Mouse (Mus musculus) liver, embryonic 15.5 days (tissue): ENCODE data around the gene Rhox11. TPM values are rescaled to one million over a fixed set of nuclear protein-coding genes. Genes with fewer than 3 reads are reported as not detected.
"Not testable (repeated sequence)": the region's sequence is repeated elsewhere in the genome, so short reads cannot be mapped to it uniquely, and the experiment has no call there.

Experiments used
- ATAC-seq: fragments of 200-750 bp; cut with Nextera tagmentation; 2 replicates; pipeline ENCODE4 v1.8.0; 2017; ENCODE audit warnings: moderate number of reproducible peaks, mild to moderate bottlenecking, moderate library complexity; ENCODE audit not compliant: insufficient read depth
- H3K27ac ChIP-seq: fragments of 300-500 bp; sonication (generic); replicated peaks from 2 replicates; pipeline ENCODE4 v1.5.1; 2015; ENCODE audit warnings: mild to moderate bottlenecking, inconsistent platforms
- H3K27me3 ChIP-seq: fragments of 300-500 bp; sonication (generic); 2 replicates; pipeline ENCODE4 v1.6.1; 2015; ENCODE audit warnings: mild to moderate bottlenecking, inconsistent platforms
- H3K36me3 ChIP-seq: fragments of 300-500 bp; sonication (generic); replicated peaks from 2 replicates; pipeline ENCODE4 v1.6.1; 2015; ENCODE audit warnings: moderate library complexity, mild to moderate bottlenecking, inconsistent platforms
- H3K4me1 ChIP-seq: fragments of 300-500 bp; sonication (generic); replicated peaks from 2 replicates; pipeline ENCODE4 v1.6.1; 2015; ENCODE audit warnings: inconsistent platforms
- H3K4me2 ChIP-seq: fragments of 300-500 bp; sonication (generic); 2 replicates; pipeline ENCODE4 v1.6.1; 2015; ENCODE audit warnings: moderate library complexity, mild to moderate bottlenecking, inconsistent platforms
- H3K4me3 ChIP-seq: fragments of 300-500 bp; sonication (generic); replicated peaks from 2 replicates; pipeline ENCODE4 v1.5.1; 2015; ENCODE audit warnings: mild to moderate bottlenecking, inconsistent platforms
- H3K9ac ChIP-seq: fragments of 300-500 bp; sonication (generic); 2 replicates; pipeline ENCODE4 v1.6.1; 2015; ENCODE audit warnings: moderate library complexity, mild to moderate bottlenecking, inconsistent platforms
- H3K9me3 ChIP-seq: fragments of 300-500 bp; sonication (generic); replicated peaks from 2 replicates; pipeline ENCODE4 v1.6.1; 2016; ENCODE audit warnings: inconsistent platforms
- whole genome bisulfite sequencing: fragments of 180-500 bp; shearing (Covaris S2); methylation state at CpG from one replicate; pipeline ENCODE4 v1.1.7; 2015; ENCODE audit warnings: mixed read lengths; ENCODE audit not compliant: insufficient replicate concordance; 5-methylcytosine and 5-hydroxymethylcytosine counted together
- polyA plus RNA-seq: library from polyadenylated mRNA; unstranded; fragments of >200 nt; fragmentation: Nextera tagmentation; extraction: Ambion mirVana; gene quantifications from 2 replicates; pipeline ENCODE4 v1.2.1, GENCODE M21; 2015

Rhox11 gene
- polyA plus RNA-seq = not detected in 2 replicates

GRCm38 (mm10) chrX:38085041-38085440 lies at the start of gene Rhox11:
Rhox11 (minus strand) TSS chrX:38085141.
- no peak within 1 kb of the TSS for H3K4me3 ChIP-seq
- ATAC-seq = no peak
- H3K4me1 ChIP-seq = no peaks in the 10 kb centered on the region
- H3K9me3 ChIP-seq = no peaks in the 10 kb centered on the region
- WGBS = 72% methylated on average over 9 of the region's 9 CpGs
- no peak within 1 kb of the TSS for H3K27ac ChIP-seq
- H3K36me3 ChIP-seq = no peaks in the 10 kb centered on the region
- H3K27me3 ChIP-seq = no peaks in the 10 kb centered on the region
- H3K4me2 ChIP-seq = no peak within 1 kb of the TSS
- no peak within 1 kb of the TSS for H3K9ac ChIP-seq

- no peaks in the 10 kb centered on the region for H3K9me3 ChIP-seq
- H3K36me3 ChIP-seq = no peaks in the 10 kb centered on the region
- ATAC-seq = no peak
- H3K4me3 ChIP-seq = no peak overlapping the region
- no peak overlapping the region for H3K9ac ChIP-seq
- H3K27me3 ChIP-seq = no peaks in the 10 kb centered on the region
- no peak overlapping the region for H3K4me2 ChIP-seq
- WGBS = 81% methylated on average over 34 of the region's 34 CpGs
- H3K4me1 ChIP-seq = no peaks in the 10 kb centered on the region
- H3K27ac ChIP-seq = no peak overlapping the region
Measured at GRCm38 (mm10) chrX:38121478-38121877, 36.5 kb upstream of the Rhox11 start.

- Histone ChIP-seq H3K4me2 (no peak within 1 kb of the TSS), H3K4me3 (no peak within 1 kb of the TSS), H3K4me1 (no peaks in the 10 kb centered on the region), H3K27ac (no peak within 1 kb of the TSS), H3K9ac (no peak within 1 kb of the TSS), H3K27me3 (no peaks in the 10 kb centered on the region), H3K9me3 (no peaks in the 10 kb centered on the region), H3K36me3 (no peaks in the 10 kb centered on the region)
- 80% methylated on average over 20 of the region's 20 CpGs for WGBS
- no peak for ATAC-seq
Measured at GRCm38 (mm10) chrX:38120982-38121381, 36.0 kb upstream of the Rhox11 start, which contains the start of gene Rhox13. Rhox13 (plus strand) TSS chrX:38121219.

- Histone ChIP-seq H3K4me3 (no peak within 1 kb of the TSS), H3K27me3 (no peaks in the 10 kb centered on the region), H3K4me1 (no peaks in the 10 kb centered on the region), H3K9me3 (no peaks in the 10 kb centered on the region), H3K9ac (no peak within 1 kb of the TSS), H3K36me3 (no peaks in the 10 kb centered on the region), H3K27ac (no peak within 1 kb of the TSS), H3K4me2 (no peak within 1 kb of the TSS)
- 52% methylated on average over 4 of the region's 4 CpGs for WGBS
- ATAC-seq = no peak
Measured at GRCm38 (mm10) chrX:38110807-38111206, 25.9 kb upstream of the Rhox11 start, which contains the start of gene Rhox12. Rhox12 (minus strand) TSS chrX:38110907.

GRCm38 (mm10) chrX:38084226-38084625 lies 715 bp downstream of the Rhox11 start:
- Histone ChIP-seq H3K4me1 (no peaks in the 10 kb centered on the region), H3K27me3 (no peaks in the 10 kb centered on the region), H3K4me3 (no peak overlapping the region), H3K9me3 (no peaks in the 10 kb centered on the region), H3K4me2 (no peak overlapping the region), H3K9ac (no peak overlapping the region), H3K27ac (no peak overlapping the region), H3K36me3 (no peaks in the 10 kb centered on the region)
- ATAC-seq = no peak
- 16% methylated on average over 12 of the region's 12 CpGs for WGBS

- no peak within 1 kb of the TSS for H3K27ac ChIP-seq
- no peaks in the 10 kb centered on the region for H3K36me3 ChIP-seq
- no peaks in the 10 kb centered on the region for H3K4me1 ChIP-seq
- H3K4me2 ChIP-seq = no peak within 1 kb of the TSS
- H3K9me3 ChIP-seq = no peaks in the 10 kb centered on the region
- WGBS = 75% methylated on average over 11 of the region's 11 CpGs
- H3K4me3 ChIP-seq = no peak within 1 kb of the TSS
- no peak within 1 kb of the TSS for H3K9ac ChIP-seq
- no peak for ATAC-seq
- H3K27me3 ChIP-seq = no peaks in the 10 kb centered on the region
Measured at GRCm38 (mm10) chrX:38066175-38066574, 18.8 kb downstream of the Rhox11 start, which contains the start of gene Rhox10. Rhox10 (plus strand) TSS chrX:38066475.

- no peak for ATAC-seq
- WGBS = 0% methylated on average over 1 of the region's 1 CpGs
Measured at GRCm38 (mm10) chrX:38061544-38061943, 23.4 kb downstream of the Rhox11 start.

GRCm38 (mm10) chrX:38043014-38043413 lies 41.9 kb downstream of the Rhox11 start, which contains the start of gene Btg1-ps2:
Btg1-ps2 (minus strand) TSS chrX:38043114.
- not testable (repeated sequence) for H3K4me3 ChIP-seq, H3K36me3 ChIP-seq, H3K4me1 ChIP-seq, H3K27me3 ChIP-seq, H3K9me3 ChIP-seq, ATAC-seq, H3K27ac ChIP-seq, H3K4me2 ChIP-seq, H3K9ac ChIP-seq

More at GRCm38 (mm10) chrX:38061544-38061943, 23.4 kb downstream of the Rhox11 start:
- Histone ChIP-seq H3K9ac (no peak overlapping the region), H3K9me3 (no peaks in the 10 kb centered on the region), H3K4me1 (no peaks in the 10 kb centered on the region), H3K36me3 (no peaks in the 10 kb centered on the region), H3K4me2 (no peak overlapping the region), H3K4me3 (no peak overlapping the region), H3K27ac (no peak overlapping the region), H3K27me3 (no peaks in the 10 kb centered on the region)

GRCm38 (mm10) chrX:38039666-38040065 lies 45.3 kb downstream of the Rhox11 start:
- H3K9ac ChIP-seq = no peak overlapping the region
- H3K27me3 ChIP-seq = no peaks in the 10 kb centered on the region
- no peak overlapping the region for H3K4me2 ChIP-seq
- H3K9me3 ChIP-seq = no peaks in the 10 kb centered on the region
- ATAC-seq = no peak
- no peaks in the 10 kb centered on the region for H3K4me1 ChIP-seq
- H3K27ac ChIP-seq = no peak overlapping the region
- WGBS = 69% methylated on average over 5 of the region's 5 CpGs
- H3K36me3 ChIP-seq = no peaks in the 10 kb centered on the region
- H3K4me3 ChIP-seq = no peak overlapping the region

GRCm38 (mm10) chrX:38033841-38034240 lies 51.1 kb downstream of the Rhox11 start:
- no peak for ATAC-seq

More at GRCm38 (mm10) chrX:38033841-38034240, 51.1 kb downstream of the Rhox11 start:
- H3K9me3 ChIP-seq = no peaks in the 10 kb centered on the region
- H3K4me2 ChIP-seq = no peak overlapping the region
- no peak overlapping the region for H3K4me3 ChIP-seq
- no peaks in the 10 kb centered on the region for H3K4me1 ChIP-seq
- no peak overlapping the region for H3K9ac ChIP-seq
- no peaks in the 10 kb centered on the region for H3K27me3 ChIP-seq
- no peak overlapping the region for H3K27ac ChIP-seq
- WGBS = 42% methylated on average over 2 of the region's 2 CpGs
- no peaks in the 10 kb centered on the region for H3K36me3 ChIP-seq
